Mouse (Mus musculus): ENCODE results near the gene Eras. TPM values are rescaled to one million over a fixed set of nuclear protein-coding genes. Genes with fewer than 3 reads are reported as not detected.
"Not testable (repeated sequence)": the region's sequence is repeated elsewhere in the genome, so short reads cannot be mapped to it uniquely, and the experiment has no call there.

The Eras gene
- total and polyA plus RNA-seq, 2 experiments from 2014 or later, result not detected

DNA sequence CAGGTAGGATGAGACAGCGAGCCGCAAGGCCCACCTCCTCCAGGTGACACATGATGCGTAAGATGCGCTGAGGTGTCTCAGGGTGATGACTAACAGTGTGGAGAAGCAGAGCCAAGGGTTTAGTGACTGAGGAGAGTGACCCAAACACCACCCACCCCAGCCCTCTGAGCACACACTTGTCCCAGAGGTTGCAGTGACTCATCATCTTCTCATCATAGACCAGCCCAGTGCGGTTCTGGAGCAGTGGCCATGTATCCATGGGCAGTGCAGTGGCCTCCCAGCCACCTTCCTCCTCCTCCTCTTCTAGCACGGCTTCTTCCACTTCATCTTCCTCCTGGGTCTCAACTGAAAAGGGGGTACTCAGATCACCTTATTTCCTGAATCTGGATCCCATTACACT, 9.3 kb upstream of the Eras start:
- 93% methylated on average over 6 of the region's 6 CpGs for WGBS
- H3K4me3 ChIP-seq (ENCODE audit: low read depth, low read length), result no peak overlapping the region
- H3K27me3 ChIP-seq (ENCODE audit: insufficient read depth, low read length), result no peaks in the 10 kb centered on the region
- H3K9me3 ChIP-seq (ENCODE audit: low read length), result no peaks in the 10 kb centered on the region
- TF ChIP-seq CTCF (IDR thresholded peaks at IDR 0.05; ENCODE audit: low read depth), result no peak
- no peaks in the 10 kb centered on the region for H3K4me1 ChIP-seq (ENCODE audit: insufficient read depth)
- no peaks in the 10 kb centered on the region for H3K36me3 ChIP-seq (ENCODE audit: insufficient read depth)
- DNase-seq, result no peak
- H3K4me2 ChIP-seq (ENCODE audit: low read depth), result no peak overlapping the region
- H3K9ac ChIP-seq, result no peak overlapping the region
- no peak overlapping the region for H3K27ac ChIP-seq (ENCODE audit: low read depth, low read length)
- ATAC-seq, result no peak

DNA sequence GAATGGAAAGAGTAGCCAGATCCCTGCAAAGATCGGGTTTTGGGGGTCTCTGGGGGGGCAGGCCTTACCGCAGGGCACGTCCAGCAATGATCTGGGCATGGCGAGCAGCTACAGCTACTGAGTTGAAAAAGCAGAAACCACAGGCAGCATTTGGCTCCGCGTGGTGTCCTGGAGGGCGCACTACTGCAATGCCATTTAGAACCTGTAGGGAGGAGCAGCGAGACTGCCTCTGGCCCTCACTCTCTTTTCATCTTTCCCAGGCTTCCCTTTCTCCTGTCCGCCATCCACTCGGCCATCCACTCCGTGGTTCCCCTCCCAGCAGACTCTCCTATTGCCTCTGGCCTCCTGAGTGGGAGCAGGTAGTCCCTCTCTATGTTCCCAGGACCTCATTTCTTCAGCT, 8.5 kb upstream of the Eras start:
- 58% methylated on average over 11 of the region's 11 CpGs for WGBS
- Histone ChIP-seq H3K4me2 (ENCODE audit: low read depth) (no peak overlapping the region), H3K36me3 (ENCODE audit: insufficient read depth) (no peaks in the 10 kb centered on the region), H3K9ac (no peak overlapping the region), H3K27me3 (ENCODE audit: insufficient read depth, low read length) (no peaks in the 10 kb centered on the region), H3K27ac (ENCODE audit: low read depth, low read length) (no peak overlapping the region), H3K4me1 (ENCODE audit: insufficient read depth) (no peaks in the 10 kb centered on the region), H3K4me3 (ENCODE audit: low read depth, low read length) (no peak overlapping the region), H3K9me3 (ENCODE audit: low read length) (no peaks in the 10 kb centered on the region)
- TF ChIP-seq CTCF (IDR thresholded peaks at IDR 0.05; ENCODE audit: low read depth), result no peak
- DNase-seq (no peak), ATAC-seq (no peak)

DNA sequence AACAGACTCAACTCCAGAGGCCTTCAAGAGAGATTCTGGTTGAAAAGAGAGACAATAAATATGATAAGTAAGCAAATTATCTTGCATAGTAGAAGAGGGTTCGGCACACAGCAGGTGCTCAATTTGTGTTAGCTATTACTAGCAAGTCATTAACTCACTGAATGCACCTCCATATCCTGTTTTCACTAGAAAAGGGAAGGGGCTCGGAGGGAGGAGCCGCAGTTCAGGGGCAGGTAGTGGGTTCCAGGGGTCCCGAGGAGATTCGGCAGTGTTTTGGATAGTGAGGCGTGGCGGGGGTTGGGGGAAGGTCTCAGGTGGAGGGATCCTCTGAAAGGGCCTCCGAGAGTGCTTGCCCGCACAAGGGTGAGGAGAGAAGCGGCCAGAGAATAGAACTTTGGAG, 1.3 kb downstream of the Eras start:
- DNase-seq (no peak), ATAC-seq (no peak)
- Histone ChIP-seq H3K27ac (ENCODE audit: low read depth, low read length) (no peak overlapping the region), H3K4me3 (ENCODE audit: low read depth, low read length) (no peak overlapping the region), H3K9ac (no peak overlapping the region), H3K36me3 (ENCODE audit: insufficient read depth) (peaks cover 13% of the 10 kb centered on the region), H3K4me2 (ENCODE audit: low read depth) (no peak overlapping the region), H3K9me3 (ENCODE audit: low read length) (no peaks in the 10 kb centered on the region), H3K27me3 (ENCODE audit: insufficient read depth, low read length) (no peaks in the 10 kb centered on the region; the same call in 1 of the 2 replicates), H3K4me1 (ENCODE audit: insufficient read depth) (no peaks in the 10 kb centered on the region)
- 35% methylated on average over 10 of the region's 10 CpGs for WGBS
- no peak for TF ChIP-seq CTCF (IDR thresholded peaks at IDR 0.05; ENCODE audit: low read depth)

DNA sequence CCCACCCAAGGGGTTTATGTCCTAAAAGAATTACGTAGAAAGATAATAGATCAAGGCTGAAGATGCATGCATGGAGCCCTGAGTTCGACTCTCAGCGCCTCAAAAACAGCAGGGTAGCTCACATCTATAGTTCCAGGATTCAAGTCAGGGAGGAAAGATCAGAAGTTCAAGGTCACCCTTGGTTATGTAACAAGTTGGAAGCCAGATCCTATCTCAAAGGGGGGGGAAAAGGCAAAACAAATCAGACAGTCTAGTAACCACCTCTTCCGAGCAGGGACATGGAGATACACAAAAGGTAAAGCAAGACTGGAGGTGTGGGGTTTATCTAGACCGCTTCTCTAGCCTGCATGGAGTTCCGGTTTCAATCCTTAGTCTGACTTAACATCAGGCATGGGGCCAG, 2.1 kb downstream of the Eras start:
- no peaks in the 10 kb centered on the region for H3K9me3 ChIP-seq (ENCODE audit: low read length)
- H3K4me2 ChIP-seq (ENCODE audit: low read depth), result no peak overlapping the region
- H3K4me3 ChIP-seq (ENCODE audit: low read depth, low read length), result no peak overlapping the region
- ATAC-seq (no peak), DNase-seq (no peak)
- no peak for TF ChIP-seq CTCF (IDR thresholded peaks at IDR 0.05; ENCODE audit: low read depth)
- WGBS, result 76% methylated on average over 6 of the region's 6 CpGs
- no peaks in the 10 kb centered on the region for H3K4me1 ChIP-seq (ENCODE audit: insufficient read depth)
- peaks cover 9% of the 10 kb centered on the region for H3K36me3 ChIP-seq (ENCODE audit: insufficient read depth)
- no peaks in the 10 kb centered on the region; the same call in 1 of the 2 replicates for H3K27me3 ChIP-seq (ENCODE audit: insufficient read depth, low read length)
- no peak overlapping the region for H3K27ac ChIP-seq (ENCODE audit: low read depth, low read length)
- no peak overlapping the region for H3K9ac ChIP-seq

DNA sequence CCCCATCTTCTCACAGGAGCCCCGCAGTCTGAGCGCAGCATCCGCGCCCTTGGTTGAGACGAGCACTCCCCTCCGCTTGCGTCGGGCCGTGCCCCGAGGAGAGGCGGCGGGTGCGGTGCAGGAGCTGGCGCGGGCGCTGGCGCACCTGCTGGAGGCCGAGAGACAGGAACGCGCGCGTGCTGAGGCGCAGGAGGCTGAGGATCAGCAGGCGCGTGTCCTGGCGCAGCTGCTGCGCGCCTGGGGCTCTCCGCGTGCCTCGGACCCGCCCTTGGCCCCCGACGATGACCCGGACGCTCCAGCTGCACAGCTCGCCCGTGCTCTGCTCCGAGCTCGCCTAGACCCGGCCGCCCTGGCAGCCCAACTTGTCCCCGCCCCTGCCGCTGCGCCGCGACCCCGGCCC, 6.4 kb downstream of the Eras start:
- Histone ChIP-seq H3K9me3 (ENCODE audit: low read length) (no peaks in the 10 kb centered on the region), H3K4me2 (ENCODE audit: low read depth) (peak overlapping the region; percentile 57), H3K4me1 (ENCODE audit: insufficient read depth) (no peaks in the 10 kb centered on the region), H3K4me3 (ENCODE audit: low read depth, low read length) (peak overlapping the region; percentile 47), H3K36me3 (ENCODE audit: insufficient read depth) (no peaks in the 10 kb centered on the region), H3K9ac (peak overlapping the region; percentile 62), H3K27me3 (ENCODE audit: insufficient read depth, low read length) (no peaks in the 10 kb centered on the region), H3K27ac (ENCODE audit: low read depth, low read length) (no peak overlapping the region; the same call in 1 of the 2 replicates)
- no peak for ATAC-seq
- TF ChIP-seq CTCF (IDR thresholded peaks at IDR 0.05; ENCODE audit: low read depth), result no peak
- peak; percentile 9 for DNase-seq
- WGBS, result 35% methylated on average over 48 of the region's 48 CpGs

DNA sequence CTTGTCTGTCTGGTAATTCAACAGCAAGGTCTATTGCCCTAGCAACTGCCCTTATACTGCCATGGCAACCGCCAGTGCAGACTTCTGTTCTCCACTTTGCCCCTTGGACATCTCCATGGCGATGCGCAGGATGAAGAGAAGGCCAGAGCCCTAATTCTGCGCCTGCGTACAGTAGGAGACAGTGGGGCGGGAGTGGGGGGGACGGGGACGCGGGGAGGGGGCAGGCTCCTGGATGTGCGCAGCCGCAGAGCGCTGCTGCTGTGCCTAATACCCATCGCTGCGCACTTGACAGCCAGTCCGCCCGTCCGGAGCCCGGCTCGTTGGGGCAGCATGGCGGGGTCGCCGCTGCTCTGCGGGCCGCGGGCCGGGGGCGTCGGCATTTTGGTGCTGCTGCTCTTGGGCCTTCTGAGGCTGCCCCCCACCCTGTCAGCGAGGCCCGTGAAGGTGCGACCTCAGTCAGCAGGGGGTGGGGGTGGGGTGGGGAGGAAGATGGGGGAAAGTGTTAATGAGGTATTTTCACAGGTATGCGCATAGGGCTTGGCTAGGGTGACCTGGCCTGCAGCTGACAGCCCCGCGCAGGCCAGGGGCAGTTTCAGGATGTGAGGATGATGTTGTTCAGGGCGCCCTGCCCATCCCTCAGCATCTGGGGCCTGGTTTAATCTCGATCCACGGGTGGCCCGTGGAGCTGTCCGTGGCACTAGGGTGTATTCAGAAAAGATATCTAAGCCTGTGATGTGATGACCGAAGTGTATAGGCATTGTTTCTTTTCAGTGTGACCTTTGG, 8.6 kb downstream of the Eras start, which contains the start of gene Pcsk1n:
TSS of gene Pcsk1n (plus strand) at position 222 of the 783 bp plus-strand sequence.
- DNase-seq, result peak; percentile 85
- Histone ChIP-seq H3K9me3 (ENCODE audit: low read length) (no peaks in the 10 kb centered on the region), H3K27ac (ENCODE audit: low read depth, low read length) (peak within 1 kb of the TSS; percentile 64), H3K4me3 (ENCODE audit: low read depth, low read length) (peak within 1 kb of the TSS; percentile 47), H3K36me3 (ENCODE audit: insufficient read depth) (no peaks in the 10 kb centered on the region), H3K4me2 (ENCODE audit: low read depth) (peak within 1 kb of the TSS; percentile 57), H3K4me1 (ENCODE audit: insufficient read depth) (no peaks in the 10 kb centered on the region), H3K27me3 (ENCODE audit: insufficient read depth, low read length) (no peaks in the 10 kb centered on the region), H3K9ac (peak within 1 kb of the TSS; percentile 62)
- no peak for TF ChIP-seq CTCF (IDR thresholded peaks at IDR 0.05; ENCODE audit: low read depth)
- WGBS, result 21% methylated on average over 40 of the region's 40 CpGs
- ATAC-seq, result peak; percentile 91

DNA sequence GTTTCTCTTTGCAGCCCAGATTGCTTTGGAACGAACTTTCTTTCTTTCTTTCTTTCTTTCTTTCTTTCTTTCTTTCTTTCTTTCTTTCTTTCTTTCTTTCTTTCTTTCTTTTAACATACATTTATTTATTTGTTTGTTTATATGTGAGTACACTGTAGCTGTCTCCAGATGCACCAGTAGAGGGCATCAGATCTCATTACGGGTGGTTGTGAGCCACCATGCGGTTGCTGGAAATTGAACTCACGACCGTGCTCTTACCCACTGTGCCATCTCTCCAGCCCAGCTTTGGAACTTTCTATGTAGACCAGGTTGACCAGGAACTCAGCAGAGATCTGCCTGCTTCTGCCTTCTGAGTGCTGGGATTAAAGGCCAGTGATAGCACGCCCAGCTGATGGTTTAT, 10.4 kb downstream of the Eras start:
- not testable (repeated sequence) for DNase-seq; H3K9me3 ChIP-seq (ENCODE audit: low read length); H3K4me3 ChIP-seq (ENCODE audit: low read depth, low read length); H3K36me3 ChIP-seq (ENCODE audit: insufficient read depth); H3K4me1 ChIP-seq (ENCODE audit: insufficient read depth); H3K27me3 ChIP-seq (ENCODE audit: insufficient read depth, low read length); H3K4me2 ChIP-seq (ENCODE audit: low read depth); H3K9ac ChIP-seq; H3K27ac ChIP-seq (ENCODE audit: low read depth, low read length); ATAC-seq
- 78% methylated on average over 6 of the region's 6 CpGs for WGBS

Measured in forebrain, postnatal 0 days (tissue).